Mouse (Mus musculus) lung, postnatal 0 days (tissue): ENCODE measurements around the gene Prrc2b.

Source experiments
- CTCF ChIP-seq: IDR thresholded peaks from 2 replicates; pipeline ENCODE4 v1.5.1; 2016; ENCODE audit warnings: antibody characterized with exemption, mild to moderate bottlenecking
- EP300 ChIP-seq: IDR thresholded peaks from 2 replicates; pipeline ENCODE4 v1.6.1; 2016; ENCODE audit warnings: antibody characterized with exemption, mild to moderate bottlenecking, control low read depth

DNA sequence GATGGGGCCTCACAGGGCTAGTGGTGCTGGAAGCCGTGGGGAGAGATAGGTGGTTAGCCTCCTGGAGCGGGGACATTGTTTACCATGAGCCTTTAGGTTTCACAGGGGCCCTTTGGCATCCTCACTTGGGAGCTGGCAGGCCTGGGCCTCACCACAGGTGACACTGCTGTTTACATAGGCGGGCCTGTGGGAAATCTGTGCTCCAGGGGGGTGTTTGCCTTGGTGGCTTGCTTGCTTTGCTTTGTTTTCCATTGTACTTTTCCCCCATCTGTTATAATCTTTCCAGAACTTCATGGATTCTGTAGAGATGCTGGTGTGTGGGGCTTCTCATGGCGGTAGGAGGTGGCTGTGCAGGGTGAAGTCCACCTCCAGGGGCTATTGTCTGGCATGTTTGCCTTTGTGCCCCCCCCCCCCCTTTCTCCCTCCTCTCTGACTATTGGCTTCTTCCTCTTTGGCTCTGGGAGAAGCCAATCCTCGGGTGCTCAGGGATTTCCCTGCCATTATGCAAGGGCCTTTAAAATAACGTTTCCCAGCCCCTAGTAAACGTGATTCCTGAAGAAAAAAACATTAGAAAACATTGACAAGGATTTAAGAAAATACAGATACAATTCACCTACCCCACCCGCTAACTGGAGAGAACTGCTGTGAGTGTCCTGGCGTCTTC is 3.6 kb downstream of the Prrc2b start:
- no peak for TF ChIP-seq EP300
- TF ChIP-seq CTCF, result no peak
